14 mouse cellular contexts compared by ENCODE assay signal in genomic region chr11:77890648-77891258, GRCm38 (mm10). TPM values are rescaled to one million over a fixed set of nuclear protein-coding genes. Genes with fewer than 3 reads are reported as not detected.
DNase-seq lines count a peak whose midpoint lies in the region; ATAC-seq and TF ChIP-seq lines count a peak whose summit lies in the region.
"Had no signal": no experiment of that assay in that cellular context is flagged by ENCODE, and none has a peak within 500 bp of the region (broad histone marks: within the 10 kb centered on the region; RNA-seq: fewer than 3 reads in every experiment).

No protein-coding gene starts in this region.

- intact Hi-C loops in left cerebral cortex, postnatal 36 days (cut with DNase I): loop anchor here (5.0 kb wide), 1 partner anchor 42 kb away; the partner anchor contains the start of gene Sez6

- H3K9ac ChIP-seq in forebrain, postnatal 0 days: no peak overlapping the region
- H3K9ac ChIP-seq: midbrain, embryonic 12.5 days had no signal

- 30% methylated on average over 2 of the region's 2 CpGs for WGBS in forebrain, postnatal 0 days

- H3K4me1 ChIP-seq in forebrain, postnatal 0 days (ENCODE audit: insufficient read depth): peaks cover 50% of the 10 kb centered on the region

- H3K9me3 ChIP-seq in forebrain, postnatal 0 days (ENCODE audit: low read length): no peaks in the 10 kb centered on the region
- H3K9me3 ChIP-seq: midbrain, embryonic 12.5 days had no signal

- H3K4me3 ChIP-seq in forebrain, postnatal 0 days (ENCODE audit: low read depth, low read length): no peak overlapping the region
- H3K4me3 ChIP-seq: midbrain, embryonic 12.5 days had no signal

- no peak for ATAC-seq in forebrain, postnatal 0 days
- ATAC-seq: lung, postnatal 0 days had no signal

- H3K4me2 ChIP-seq in forebrain, postnatal 0 days (ENCODE audit: low read depth): no peak overlapping the region
- H3K4me2 ChIP-seq: midbrain, embryonic 12.5 days had no signal

- H3K36me3 ChIP-seq in forebrain, postnatal 0 days (ENCODE audit: insufficient read depth): no peaks in the 10 kb centered on the region
- H3K36me3 ChIP-seq: midbrain, embryonic 12.5 days had no signal

- H3K27me3 ChIP-seq in forebrain, postnatal 0 days (ENCODE audit: insufficient read depth, low read length): no peaks in the 10 kb centered on the region

- H3K27ac ChIP-seq in forebrain, postnatal 0 days (ENCODE audit: low read depth, low read length): peak overlapping the region; percentile 35; the same call in 1 of the 2 replicates
- H3K27ac ChIP-seq: midbrain, embryonic 12.5 days had no signal

- no peak for TF ChIP-seq CTCF in forebrain, postnatal 0 days (IDR thresholded peaks at IDR 0.05; ENCODE audit: low read depth)

- peak; percentile 50 for DNase-seq in kidney, adult 18-20 months
- no peak for DNase-seq in kidney, postnatal 4 days
- DNase-seq in spleen, postnatal 36 days (ENCODE audit: low spot score in 2 of 2): peak; percentile 34 to 38
- DNase-seq in spleen, adult 18-20 months: no peak
- DNase-seq in forebrain, postnatal 0 days: no peak
- no peak for DNase-seq in frontal cortex, postnatal 25 days (ENCODE audit: low spot score in 2 of 2)
- no peak for DNase-seq in left cerebral cortex, postnatal 36 days (ENCODE audit: low spot score in 2 of 2)
- DNase-seq in embryo, embryonic 10 days (ENCODE audit: low spot score): no peak
- DNase-seq: cerebellum, adult 11-12 months; gastrocnemius, postnatal 36 days; liver had no signal

RNA-seq across cellular contexts. Expression of gene Pipox, which starts 3.1 kb away (rescaled TPM):
- total RNA-seq in forebrain, postnatal 0 days (2014; rRNA removed): 3.8 and 6.8 TPM in 2 replicates
- polyA plus RNA-seq in forebrain, postnatal 0 days (2015; fragmentation: Nextera tagmentation; extraction: Ambion mirVana): 3.7 and 4.2 TPM in 2 replicates
- total RNA-seq in left cerebral cortex, postnatal 36 days (2021): 1 to 10 TPM in 1 of 2 experiments, under 1 TPM in 1; 0.25 to 1.4 TPM
- total RNA-seq: common myeloid progenitor, adult 5-6 weeks; gastrocnemius, postnatal 36 days had no signal

RNA-seq across cellular contexts. Expression of gene Sez6, which starts 39.8 kb away (rescaled TPM):
- total RNA-seq in forebrain, postnatal 0 days (2014; rRNA removed): 150 and 194 TPM in 2 replicates
- polyA plus RNA-seq in forebrain, postnatal 0 days (2015; fragmentation: Nextera tagmentation; extraction: Ambion mirVana): 183 and 214 TPM in 2 replicates
- total RNA-seq in left cerebral cortex, postnatal 36 days (2021): 100 to 1,000 TPM; 150 to 165 TPM
- total RNA-seq: common myeloid progenitor, adult 5-6 weeks had no signal

Comparison
In these comparisons a context has a peak if more than half of its experiments do, and no peak if none do; other contexts are left out.
1. DNase-seq: peak in kidney, adult 18-20 months (single experiment) and spleen, postnatal 36 days (2 of 2); none in kidney, postnatal 4 days (0 of 2), spleen, adult 18-20 months (0 of 2), forebrain, postnatal 0 days (single experiment), frontal cortex, postnatal 25 days (0 of 2), left cerebral cortex, postnatal 36 days (0 of 2) and embryo, embryonic 10 days (single experiment).